Mouse (Mus musculus): ENCODE results near the gene Ier2. TPM values are rescaled to one million over a fixed set of nuclear protein-coding genes. Genes with fewer than 3 reads are reported as not detected.

Gene Ier2
- polyA plus RNA-seq, 1 experiment from 2014 or later: 86.9 TPM

DNA sequence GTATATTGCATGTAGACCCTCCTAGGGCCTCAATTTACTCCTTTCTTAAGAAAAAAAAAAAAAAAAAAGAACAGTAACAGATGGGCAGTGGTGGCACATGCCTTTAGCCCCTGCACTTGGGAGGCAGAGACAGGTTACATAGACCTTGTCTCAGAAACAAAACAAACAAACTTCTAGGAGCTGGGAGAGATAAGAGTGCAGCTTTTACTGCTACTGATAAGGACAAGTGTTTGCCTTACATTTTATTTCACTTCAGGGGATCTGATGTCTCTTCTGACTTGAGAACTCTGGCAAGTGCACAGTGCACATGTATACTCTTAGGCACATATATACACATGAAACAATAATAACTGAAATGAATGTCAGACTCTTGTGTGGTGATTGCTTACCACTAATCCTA, 5.4 kb downstream of the Ier2 start:
- H3K9me3 ChIP-seq (replicated peaks; ENCODE audit: control insufficient read depth, low read length): no peaks in the 10 kb centered on the region
- H3K27ac ChIP-seq (replicated peaks; ENCODE audit: low read depth, low read length): peak overlapping the region; percentile 99
- H3K27me3 ChIP-seq (ENCODE audit: control insufficient read depth, insufficient read depth, low read length): no peaks in the 10 kb centered on the region
- H3K4me1 ChIP-seq (ENCODE audit: control insufficient read depth, insufficient read depth, low read length): peaks cover 8% of the 10 kb centered on the region
- H3K9ac ChIP-seq (replicated peaks; ENCODE audit: low read length): peak overlapping the region; percentile 58; the same call in 1 of the 2 replicates
- H3K4me2 ChIP-seq (ENCODE audit: low read depth, low read length): peak overlapping the region; percentile 81
- H3K36me3 ChIP-seq (replicated peaks; ENCODE audit: control insufficient read depth, insufficient read depth, low read depth, low read length): no peaks in the 10 kb centered on the region
- no peak overlapping the region; the same call in 1 of the 2 replicates for H3K4me3 ChIP-seq (ENCODE audit: low read depth, low read length)
- ATAC-seq (replicated peaks; ENCODE audit: insufficient number of reproducible peaks, low FRiP score, low TSS enrichment, low read depth): no peak
- DNase-seq (ENCODE audit: low spot score): no peak

GRCm38 (mm10) chr8:84656641-84657126, 6.0 kb downstream of the Ier2 start:
- Histone ChIP-seq H3K4me2 (ENCODE audit: low read depth, low read length) (peak overlapping the region; percentile 81), H3K27me3 (ENCODE audit: control insufficient read depth, insufficient read depth, low read length) (no peaks in the 10 kb centered on the region), H3K4me1 (ENCODE audit: control insufficient read depth, insufficient read depth, low read length) (peaks cover 8% of the 10 kb centered on the region), H3K9ac (replicated peaks; ENCODE audit: low read length) (peak overlapping the region; percentile 58), H3K27ac (replicated peaks; ENCODE audit: low read depth, low read length) (peak overlapping the region; percentile 99), H3K36me3 (replicated peaks; ENCODE audit: control insufficient read depth, insufficient read depth, low read depth, low read length) (no peaks in the 10 kb centered on the region), H3K9me3 (replicated peaks; ENCODE audit: control insufficient read depth, low read length) (no peaks in the 10 kb centered on the region), H3K4me3 (ENCODE audit: low read depth, low read length) (peak overlapping the region; percentile 34)
- DNase-seq (ENCODE audit: low spot score) (peak; percentile 91), ATAC-seq (replicated peaks; ENCODE audit: insufficient number of reproducible peaks, low FRiP score, low TSS enrichment, low read depth) (peak; percentile 66)
- WGBS: under 1% methylated on average over 23 of the region's 23 CpGs

- Histone ChIP-seq H3K36me3 (replicated peaks; ENCODE audit: control insufficient read depth, insufficient read depth, low read depth, low read length) (no peaks in the 10 kb centered on the region), H3K9ac (replicated peaks; ENCODE audit: low read length) (peak overlapping the region; percentile 58), H3K9me3 (replicated peaks; ENCODE audit: control insufficient read depth, low read length) (no peaks in the 10 kb centered on the region), H3K4me1 (ENCODE audit: control insufficient read depth, insufficient read depth, low read length) (peaks cover 8% of the 10 kb centered on the region), H3K27ac (replicated peaks; ENCODE audit: low read depth, low read length) (peak overlapping the region; percentile 99), H3K4me3 (ENCODE audit: low read depth, low read length) (peak overlapping the region; percentile 34), H3K27me3 (ENCODE audit: control insufficient read depth, insufficient read depth, low read length) (no peaks in the 10 kb centered on the region), H3K4me2 (ENCODE audit: low read depth, low read length) (peak overlapping the region; percentile 81)
- peak; percentile 96 for DNase-seq (ENCODE audit: low spot score)
- 0% methylated on average over 10 of the region's 10 CpGs for WGBS
- peak; percentile 53 for ATAC-seq (replicated peaks; ENCODE audit: insufficient number of reproducible peaks, low FRiP score, low TSS enrichment, low read depth)
Observed at GRCm38 (mm10) chr8:84656191-84656525, 6.5 kb downstream of the Ier2 start.

- peak overlapping the region; percentile 34 for H3K4me3 ChIP-seq (ENCODE audit: low read depth, low read length)
- ATAC-seq (replicated peaks; ENCODE audit: insufficient number of reproducible peaks, low FRiP score, low TSS enrichment, low read depth): peak; percentile 80
- no peaks in the 10 kb centered on the region for H3K9me3 ChIP-seq (replicated peaks; ENCODE audit: control insufficient read depth, low read length)
- peak; percentile 95 for DNase-seq (ENCODE audit: low spot score)
- H3K36me3 ChIP-seq (replicated peaks; ENCODE audit: control insufficient read depth, insufficient read depth, low read depth, low read length): no peaks in the 10 kb centered on the region
- peaks cover 8% of the 10 kb centered on the region for H3K4me1 ChIP-seq (ENCODE audit: control insufficient read depth, insufficient read depth, low read length)
- WGBS: under 1% methylated on average over 14 of the region's 15 CpGs
- peak overlapping the region; percentile 81 for H3K4me2 ChIP-seq (ENCODE audit: low read depth, low read length)
- peak overlapping the region; percentile 99 for H3K27ac ChIP-seq (replicated peaks; ENCODE audit: low read depth, low read length)
- no peaks in the 10 kb centered on the region for H3K27me3 ChIP-seq (ENCODE audit: control insufficient read depth, insufficient read depth, low read length)
- peak overlapping the region; percentile 58 for H3K9ac ChIP-seq (replicated peaks; ENCODE audit: low read length)
Observed at GRCm38 (mm10) chr8:84655336-84656190, 7.1 kb downstream of the Ier2 start.

GRCm38 (mm10) chr8:84654597-84654996, 8.1 kb downstream of the Ier2 start:
- H3K4me2 ChIP-seq (ENCODE audit: low read depth, low read length): no peak overlapping the region

DNA sequence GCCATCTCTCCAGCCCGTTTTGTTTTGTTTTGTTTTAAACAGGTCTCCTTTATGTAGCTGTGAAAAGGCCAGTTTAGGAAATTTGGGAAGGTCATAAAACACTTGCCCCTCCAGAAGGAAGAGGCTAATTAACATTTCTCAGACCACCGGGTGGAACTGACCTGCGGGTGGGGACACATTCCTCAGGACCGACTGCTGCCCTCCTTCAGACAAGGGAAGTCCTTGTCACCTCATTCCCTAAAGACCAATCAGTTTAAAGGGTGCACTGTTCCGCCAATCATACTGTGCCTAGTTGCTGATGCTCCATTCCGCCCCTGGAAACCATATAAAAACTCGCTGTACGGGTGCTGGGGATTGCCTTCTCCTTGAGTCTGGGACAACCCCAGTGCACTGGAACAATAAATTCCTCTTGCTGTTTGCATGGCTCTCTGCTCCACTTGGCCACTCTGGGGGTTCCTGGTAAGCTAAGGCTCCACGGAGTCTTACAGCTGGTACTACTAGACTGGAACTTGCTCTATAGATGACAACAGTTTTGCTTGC, 9.5 kb downstream of the Ier2 start:
- no peak for DNase-seq (ENCODE audit: low spot score)
- Histone ChIP-seq H3K27me3 (ENCODE audit: control insufficient read depth, insufficient read depth, low read length) (no peaks in the 10 kb centered on the region), H3K4me2 (ENCODE audit: low read depth, low read length) (no peak overlapping the region), H3K9ac (replicated peaks; ENCODE audit: low read length) (no peak overlapping the region), H3K36me3 (replicated peaks; ENCODE audit: control insufficient read depth, insufficient read depth, low read depth, low read length) (no peaks in the 10 kb centered on the region), H3K4me1 (ENCODE audit: control insufficient read depth, insufficient read depth, low read length) (peaks cover 8% of the 10 kb centered on the region), H3K4me3 (ENCODE audit: low read depth, low read length) (no peak overlapping the region), H3K27ac (replicated peaks; ENCODE audit: low read depth, low read length) (no peak overlapping the region), H3K9me3 (replicated peaks; ENCODE audit: control insufficient read depth, low read length) (no peaks in the 10 kb centered on the region)
- ATAC-seq (replicated peaks; ENCODE audit: insufficient number of reproducible peaks, low FRiP score, low TSS enrichment, low read depth): no peak
- WGBS: 44% methylated on average over 9 of the region's 9 CpGs

More at GRCm38 (mm10) chr8:84654597-84654996, 8.1 kb downstream of the Ier2 start:
- peak overlapping the region; percentile 99 for H3K27ac ChIP-seq (replicated peaks; ENCODE audit: low read depth, low read length)
- DNase-seq (ENCODE audit: low spot score) (peak; percentile 51), ATAC-seq (replicated peaks; ENCODE audit: insufficient number of reproducible peaks, low FRiP score, low TSS enrichment, low read depth) (no peak)
- peaks cover 8% of the 10 kb centered on the region for H3K4me1 ChIP-seq (ENCODE audit: control insufficient read depth, insufficient read depth, low read length)
- no peak overlapping the region for H3K4me3 ChIP-seq (ENCODE audit: low read depth, low read length)
- H3K27me3 ChIP-seq (ENCODE audit: control insufficient read depth, insufficient read depth, low read length): no peaks in the 10 kb centered on the region
- no peak overlapping the region for H3K9ac ChIP-seq (replicated peaks; ENCODE audit: low read length)
- H3K36me3 ChIP-seq (replicated peaks; ENCODE audit: control insufficient read depth, insufficient read depth, low read depth, low read length): no peaks in the 10 kb centered on the region
- H3K9me3 ChIP-seq (replicated peaks; ENCODE audit: control insufficient read depth, low read length): no peaks in the 10 kb centered on the region
- 27% methylated on average over 4 of the region's 4 CpGs for WGBS

DNA sequence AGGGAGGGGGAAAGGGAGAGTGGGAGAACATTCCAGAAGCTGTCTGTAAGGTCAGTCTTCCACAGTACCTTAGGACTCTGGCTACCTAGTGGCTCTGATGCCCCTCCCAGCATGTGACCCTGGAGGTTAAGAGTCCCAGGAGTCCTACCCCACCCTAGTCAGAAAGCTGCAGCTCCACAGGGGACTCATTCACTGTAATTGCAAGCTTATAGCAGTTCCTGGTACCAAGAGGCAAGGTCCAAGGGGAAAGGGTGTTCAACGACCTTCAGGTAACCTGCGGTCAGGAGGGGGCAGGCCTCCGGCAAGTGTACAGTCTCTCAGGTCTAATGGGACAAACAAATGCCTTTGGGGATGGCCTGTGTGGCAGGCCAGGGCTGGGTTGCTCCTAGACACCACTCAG, 12.4 kb downstream of the Ier2 start:
- peak overlapping the region; percentile 10 for H3K27ac ChIP-seq (replicated peaks; ENCODE audit: low read depth, low read length)
- no peaks in the 10 kb centered on the region for H3K36me3 ChIP-seq (replicated peaks; ENCODE audit: control insufficient read depth, insufficient read depth, low read depth, low read length)
- H3K4me2 ChIP-seq (ENCODE audit: low read depth, low read length): no peak overlapping the region
- peaks cover 5% of the 10 kb centered on the region; the same call in 1 of the 2 replicates for H3K4me1 ChIP-seq (ENCODE audit: control insufficient read depth, insufficient read depth, low read length)
- DNase-seq (ENCODE audit: low spot score) (no peak), ATAC-seq (replicated peaks; ENCODE audit: insufficient number of reproducible peaks, low FRiP score, low TSS enrichment, low read depth) (no peak)
- H3K27me3 ChIP-seq (ENCODE audit: control insufficient read depth, insufficient read depth, low read length): no peaks in the 10 kb centered on the region
- no peak overlapping the region for H3K4me3 ChIP-seq (ENCODE audit: low read depth, low read length)
- 43% methylated on average over 3 of the region's 3 CpGs for whole genome bisulfite sequencing
- no peaks in the 10 kb centered on the region for H3K9me3 ChIP-seq (replicated peaks; ENCODE audit: control insufficient read depth, low read length)
- peak overlapping the region; percentile 13; the same call in 1 of the 2 replicates for H3K9ac ChIP-seq (replicated peaks; ENCODE audit: low read length)

DNA sequence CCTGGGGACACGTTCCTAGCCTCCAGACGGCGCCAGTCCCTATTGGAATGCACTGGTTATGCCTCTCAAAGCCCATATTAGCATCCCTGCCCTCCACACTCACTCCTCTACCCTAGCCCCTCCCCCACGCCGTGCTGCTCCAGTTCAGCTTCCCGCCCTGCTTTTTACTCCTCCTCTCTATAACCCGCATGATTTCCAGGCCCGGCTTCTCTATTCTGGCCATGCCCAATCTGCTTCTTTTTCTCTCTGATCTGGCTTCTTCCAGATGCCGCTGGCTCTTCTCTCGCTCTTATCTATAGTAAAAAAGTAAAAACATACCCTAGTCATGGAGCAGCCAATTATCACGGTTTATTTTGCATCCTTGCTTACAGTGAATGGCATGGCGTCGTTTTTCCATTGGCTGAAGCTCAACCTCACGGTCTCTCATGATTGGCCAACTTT, 15.2 kb downstream of the Ier2 start:
- peak overlapping the region; percentile 21; the same call in 1 of the 2 replicates for H3K4me3 ChIP-seq (ENCODE audit: low read depth, low read length)
- peak overlapping the region; percentile 32 for H3K4me2 ChIP-seq (ENCODE audit: low read depth, low read length)
- H3K9ac ChIP-seq (replicated peaks; ENCODE audit: low read length): peak overlapping the region; percentile 18
- ATAC-seq (replicated peaks; ENCODE audit: insufficient number of reproducible peaks, low FRiP score, low TSS enrichment, low read depth) (peak; percentile 56; the same call in 1 of the 2 replicates), DNase-seq (ENCODE audit: low spot score) (peak; percentile 86)
- H3K9me3 ChIP-seq (replicated peaks; ENCODE audit: control insufficient read depth, low read length): no peaks in the 10 kb centered on the region
- no peaks in the 10 kb centered on the region for H3K36me3 ChIP-seq (replicated peaks; ENCODE audit: control insufficient read depth, insufficient read depth, low read depth, low read length)
- under 1% methylated on average over 14 of the region's 14 CpGs for WGBS
- peak overlapping the region; percentile 47; the same call in 1 of the 2 replicates for H3K27ac ChIP-seq (replicated peaks; ENCODE audit: low read depth, low read length)
- H3K4me1 ChIP-seq (ENCODE audit: control insufficient read depth, insufficient read depth, low read length): peaks cover 5% of the 10 kb centered on the region; the same call in 1 of the 2 replicates
- no peaks in the 10 kb centered on the region for H3K27me3 ChIP-seq (ENCODE audit: control insufficient read depth, insufficient read depth, low read length)
